Mouse (Mus musculus) lung, adult 2 months (tissue): ENCODE measurements around the gene Borcs5.

Experiments used
- CTCF ChIP-seq: fragments of 200-500 bp; IDR thresholded peaks from 2 replicates; pipeline ENCODE4 v1.5.1; 2011; ENCODE audit warnings: mild to moderate bottlenecking, low read length, control low read depth; ENCODE audit not compliant: insufficient read depth
- POLR2A ChIP-seq: fragments of 200-500 bp; IDR thresholded peaks from 2 replicates; pipeline ENCODE4 v1.6.1; 2011; ENCODE audit warnings: low read depth, mild to moderate bottlenecking, control low read depth, low read length, borderline replicate concordance; ENCODE audit errors: extremely low read depth

DNA sequence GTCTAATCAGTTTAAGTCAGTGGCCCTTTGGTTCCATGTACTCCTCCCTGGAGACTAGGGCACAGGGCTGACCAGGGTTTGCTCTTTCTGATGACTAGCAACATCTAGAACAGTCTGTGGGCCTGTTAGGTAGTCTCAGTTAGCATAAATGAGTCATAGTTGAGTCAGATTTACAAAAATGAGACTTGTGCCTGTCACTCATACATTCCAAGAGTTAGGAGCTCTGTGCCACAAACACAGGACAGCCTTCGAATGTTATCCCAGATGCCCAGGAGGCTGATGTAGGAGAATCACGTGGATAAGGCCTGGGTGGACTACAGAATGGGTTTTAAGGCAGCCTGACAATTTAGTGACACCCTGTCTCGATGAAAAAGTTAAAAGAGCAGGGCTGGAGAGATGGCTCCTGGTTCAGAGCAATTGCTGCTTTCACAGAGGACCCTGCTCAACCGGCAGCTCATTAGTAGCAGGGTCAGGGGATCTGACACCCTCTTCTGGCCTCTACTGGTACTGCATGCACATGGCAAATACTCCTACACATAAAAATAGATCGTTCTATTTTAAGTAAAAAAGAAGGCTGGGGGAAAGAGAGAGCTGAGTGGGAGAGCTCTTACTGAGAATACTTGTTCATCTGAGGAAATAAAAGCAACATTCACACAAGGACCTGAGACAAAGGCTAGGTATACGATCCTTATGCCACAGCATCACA lies 18.3 kb upstream of the Borcs5 start:
- TF ChIP-seq CTCF (peak; percentile 41), POLR2A (no peak)
